9 mouse cellular contexts compared by ENCODE assay signal in genomic region chr7:16858336-16858735, GRCm38 (mm10). TPM values are rescaled to one million over a fixed set of nuclear protein-coding genes. Genes with fewer than 3 reads are reported as not detected.
A peak's percentile ranks its signal among the peaks of the same experiment; 100 is the strongest.
DNase-seq lines count a peak whose midpoint lies in the region; ATAC-seq and TF ChIP-seq lines count a peak whose summit lies in the region.
"Had no signal": no experiment of that assay in that cellular context is flagged by ENCODE, and none has a peak within 500 bp of the region (broad histone marks: within the 10 kb centered on the region; RNA-seq: fewer than 3 reads in every experiment).

No protein-coding gene starts in this region.

- peaks cover 20% of the 10 kb centered on the region for H3K36me3 ChIP-seq in forebrain, postnatal 0 days (ENCODE audit: insufficient read depth)
- H3K36me3 ChIP-seq in stomach, postnatal 0 days (ENCODE audit: control insufficient read depth, insufficient read depth, low read length), result peaks cover 22% of the 10 kb centered on the region

- no peak for TF ChIP-seq EP300 in stomach, postnatal 0 days (optimal IDR thresholded peaks at IDR 0.05)

- DNase-seq in embryo, embryonic 10 days (ENCODE audit: low spot score), result peak; percentile 65
- DNase-seq in embryo, embryonic 9.5 days (ENCODE audit: extremely low spot score), result no peak
- peak; percentile 53 for DNase-seq in urinary bladder, postnatal 25 days (ENCODE audit: low spot score)
- no peak for DNase-seq in urinary bladder, adult 18-20 months (ENCODE audit: low spot score in 2 of 2)
- peak; percentile 36 for DNase-seq in forebrain, postnatal 0 days
- DNase-seq in lung, postnatal 14 days, result peak; percentile 59
- DNase-seq in stomach, postnatal 0 days (ENCODE audit: low spot score), result peak; percentile 66
- DNase-seq in frontal cortex, postnatal 10 days (ENCODE audit: low spot score in 2 of 2), result no peak

- no peak overlapping the region for H3K27ac ChIP-seq in forebrain, postnatal 0 days (ENCODE audit: low read depth, low read length)
- no peak overlapping the region for H3K27ac ChIP-seq in stomach, postnatal 0 days (replicated peaks)
- H3K27ac ChIP-seq: heart, embryonic 15.5 days had no signal

- no peaks in the 10 kb centered on the region for H3K27me3 ChIP-seq in forebrain, postnatal 0 days (ENCODE audit: insufficient read depth, low read length)
- H3K27me3 ChIP-seq in stomach, postnatal 0 days (ENCODE audit: control insufficient read depth, insufficient read depth, low read length), result no peaks in the 10 kb centered on the region
- H3K27me3 ChIP-seq: heart, embryonic 15.5 days had no signal

- H3K9me3 ChIP-seq in forebrain, postnatal 0 days (ENCODE audit: low read length), result no peaks in the 10 kb centered on the region
- H3K9me3 ChIP-seq in stomach, postnatal 0 days (ENCODE audit: control insufficient read depth, low read length), result no peaks in the 10 kb centered on the region
- H3K9me3 ChIP-seq: heart, embryonic 15.5 days had no signal

- peak; percentile 68 for TF ChIP-seq CTCF in forebrain, postnatal 0 days (IDR thresholded peaks at IDR 0.05; ENCODE audit: low read depth)
- TF ChIP-seq CTCF in stomach, postnatal 0 days (IDR thresholded peaks at IDR 0.05; ENCODE audit: low read depth), result peak; percentile 79

- no peaks in the 10 kb centered on the region for H3K4me1 ChIP-seq in forebrain, postnatal 0 days (ENCODE audit: insufficient read depth)
- H3K4me1 ChIP-seq in stomach, postnatal 0 days (replicated peaks; ENCODE audit: control insufficient read depth, insufficient read depth), result no peaks in the 10 kb centered on the region
- H3K4me1 ChIP-seq: heart, embryonic 15.5 days had no signal

- H3K4me2 ChIP-seq in forebrain, postnatal 0 days (ENCODE audit: low read depth), result no peak overlapping the region
- H3K4me2 ChIP-seq in stomach, postnatal 0 days (replicated peaks; ENCODE audit: low read depth), result no peak overlapping the region
- H3K4me2 ChIP-seq: heart, embryonic 15.5 days had no signal

- H3K9ac ChIP-seq in forebrain, postnatal 0 days, result no peak overlapping the region
- H3K9ac ChIP-seq in stomach, postnatal 0 days (ENCODE audit: low read length), result no peak overlapping the region
- H3K9ac ChIP-seq: heart, embryonic 15.5 days had no signal

- peak; percentile 54; the same call in 1 of the 2 replicates for ATAC-seq in forebrain, postnatal 0 days
- ATAC-seq in stomach, postnatal 0 days (ENCODE audit: low FRiP score, low TSS enrichment), result 0 out of 2 replicates have a peak, but pooled peaks have one; percentile 36

- H3K4me3 ChIP-seq in forebrain, postnatal 0 days (ENCODE audit: low read depth, low read length), result no peak overlapping the region
- no peak overlapping the region for H3K4me3 ChIP-seq in stomach, postnatal 0 days (ENCODE audit: low read depth, low read length)
- H3K4me3 ChIP-seq: heart, embryonic 15.5 days had no signal

- 23% methylated on average over 17 of the region's 17 CpGs for WGBS in forebrain, postnatal 0 days
- WGBS in stomach, postnatal 0 days, result 27% methylated on average over 17 of the region's 17 CpGs

RNA-seq across cellular contexts. Expression of gene Prkd2, which starts 15.6 kb away (rescaled TPM):
- 2.9 and 3.9 TPM in 2 replicates for total RNA-seq in forebrain, postnatal 0 days (2014; rRNA removed)
- polyA plus RNA-seq in forebrain, postnatal 0 days (2015; fragmentation: Nextera tagmentation; extraction: Ambion mirVana), result 2.7 and 4.0 TPM in 2 replicates
- polyA plus RNA-seq in stomach, postnatal 0 days (2015; fragmentation: Nextera tagmentation; extraction: Ambion mirVana), result 7.5 and 8.8 TPM in 2 replicates

RNA-seq across cellular contexts. Expression of gene Dact3, which starts 16.8 kb away (rescaled TPM):
- 69.0 and 70.3 TPM in 2 replicates for total RNA-seq in forebrain, postnatal 0 days (2014; rRNA removed)
- 7.8 and 8.6 TPM in 2 replicates for polyA plus RNA-seq in forebrain, postnatal 0 days (2015; fragmentation: Nextera tagmentation; extraction: Ambion mirVana)
- 3.5 and 5.1 TPM in 2 replicates for polyA plus RNA-seq in stomach, postnatal 0 days (2015; fragmentation: Nextera tagmentation; extraction: Ambion mirVana)

RNA-seq across cellular contexts. Expression of gene Gng8, which starts 33.2 kb away (rescaled TPM):
- total RNA-seq in forebrain, postnatal 0 days (2014; rRNA removed), result not detected in 2 replicates
- 9.3 and 16.4 TPM in 2 replicates for polyA plus RNA-seq in forebrain, postnatal 0 days (2015; fragmentation: Nextera tagmentation; extraction: Ambion mirVana)
- 7.3 and 7.4 TPM in 2 replicates for polyA plus RNA-seq in stomach, postnatal 0 days (2015; fragmentation: Nextera tagmentation; extraction: Ambion mirVana)

RNA-seq across cellular contexts. Expression of gene Fkrp, which starts 41.8 kb away (rescaled TPM):
- total RNA-seq in forebrain, postnatal 0 days (2014; rRNA removed), result 40.0 and 54.6 TPM in 2 replicates
- polyA plus RNA-seq in forebrain, postnatal 0 days (2015; fragmentation: Nextera tagmentation; extraction: Ambion mirVana), result 31.7 and 37.8 TPM in 2 replicates
- 14.2 and 14.5 TPM in 2 replicates for polyA plus RNA-seq in stomach, postnatal 0 days (2015; fragmentation: Nextera tagmentation; extraction: Ambion mirVana)

RNA-seq across cellular contexts. Expression of gene Strn4, which starts 42.6 kb away (rescaled TPM):
- 240 and 243 TPM in 2 replicates for total RNA-seq in forebrain, postnatal 0 days (2014; rRNA removed)
- 168 and 169 TPM in 2 replicates for polyA plus RNA-seq in forebrain, postnatal 0 days (2015; fragmentation: Nextera tagmentation; extraction: Ambion mirVana)
- 45.1 and 45.2 TPM in 2 replicates for polyA plus RNA-seq in stomach, postnatal 0 days (2015; fragmentation: Nextera tagmentation; extraction: Ambion mirVana)

Comparison
In these comparisons a context has a peak if more than half of its experiments do, and no peak if none do; other contexts are left out.
1. DNase-seq: peak in embryo, embryonic 10 days (single experiment), urinary bladder, postnatal 25 days (single experiment), forebrain, postnatal 0 days (single experiment), lung, postnatal 14 days (single experiment) and stomach, postnatal 0 days (single experiment); none in embryo, embryonic 9.5 days (single experiment), urinary bladder, adult 18-20 months (0 of 2) and frontal cortex, postnatal 10 days (0 of 2).